Mouse (Mus musculus) kidney, adult 2 months (tissue): ENCODE measurements around the gene Acyp1. TPM values are rescaled to one million over a fixed set of nuclear protein-coding genes. Genes with fewer than 3 reads are reported as not detected.
A peak's percentile ranks its signal among the peaks of the same experiment; 100 is the strongest.

ENCODE experiments used
- DNase-seq: peaks from one replicate; pipeline ENCODE4 v3.0.0; 2021
- H3K27ac ChIP-seq: fragments of 200-500 bp; 2 replicates; pipeline ENCODE4 v1.5.1; 2012; ENCODE audit warnings: low read depth, low read length, control low read depth, inconsistent platforms; ENCODE audit not compliant: insufficient read depth
- H3K27me3 ChIP-seq: fragments of 200-500 bp; replicated peaks from 2 replicates; pipeline ENCODE4 v1.6.1; 2012; ENCODE audit warnings: mild to moderate bottlenecking, moderate library complexity, low read length, inconsistent platforms; ENCODE audit not compliant: control insufficient read depth, insufficient read depth
- H3K36me3 ChIP-seq: fragments of 200-500 bp; 2 replicates; pipeline ENCODE4 v1.6.1; 2012; ENCODE audit warnings: mild to moderate bottlenecking, moderate library complexity, low read length, inconsistent platforms; ENCODE audit not compliant: control insufficient read depth, insufficient read depth
- H3K4me1 ChIP-seq: fragments of 200-500 bp; 2 replicates; pipeline ENCODE4 v1.6.1; 2011; ENCODE audit warnings: low read length; ENCODE audit not compliant: control insufficient read depth, insufficient read depth
- H3K4me3 ChIP-seq: fragments of 200-500 bp; 2 replicates; pipeline ENCODE4 v1.5.1; 2011; ENCODE audit warnings: mild to moderate bottlenecking, low read depth, low read length, control low read depth; ENCODE audit not compliant: insufficient read depth
- CTCF ChIP-seq: fragments of 200-500 bp; conservative IDR thresholded peaks from 2 replicates; pipeline ENCODE4 v1.5.1; 2011; ENCODE audit warnings: low read depth, mild to moderate bottlenecking, control low read depth, low read length, moderate library complexity, mixed read lengths; ENCODE audit not compliant: insufficient read depth, insufficient read length
- POLR2A ChIP-seq: fragments of 200-500 bp; IDR thresholded peaks from one replicate; pipeline ENCODE4 v1.6.1; 2011; ENCODE audit warnings: low read depth, low read length, control low read depth
- WGBS: fragments of 180-500 bp; shearing (Covaris S2); methylation state at CpG from one replicate; pipeline ENCODE4 v1.1.7; 2018; 5-methylcytosine and 5-hydroxymethylcytosine counted together
- polyA plus RNA-seq: library from polyadenylated mRNA; depleted of rRNA; stranded (reverse); fragments of >200 nt; gene quantifications from 2 replicates; pipeline ENCODE4 v1.2.3, GENCODE M21; 2012

Gene Acyp1
- polyA plus RNA-seq, 1 experiment = 19.1 TPM

GRCm38 (mm10) chr12:85280845-85281651 is 7.2 kb downstream of the Acyp1 start:
- Histone ChIP-seq H3K4me3 (no peak overlapping the region), H3K4me1 (peaks cover 5% of the 10 kb centered on the region; the same call in 1 of the 2 replicates), H3K27ac (no peak overlapping the region), H3K36me3 (no peaks in the 10 kb centered on the region), H3K27me3 (no peaks in the 10 kb centered on the region)
- DNase-seq = no peak
- 75% methylated on average over 12 of the region's 12 CpGs for WGBS
- TF ChIP-seq CTCF = no peak

DNA sequence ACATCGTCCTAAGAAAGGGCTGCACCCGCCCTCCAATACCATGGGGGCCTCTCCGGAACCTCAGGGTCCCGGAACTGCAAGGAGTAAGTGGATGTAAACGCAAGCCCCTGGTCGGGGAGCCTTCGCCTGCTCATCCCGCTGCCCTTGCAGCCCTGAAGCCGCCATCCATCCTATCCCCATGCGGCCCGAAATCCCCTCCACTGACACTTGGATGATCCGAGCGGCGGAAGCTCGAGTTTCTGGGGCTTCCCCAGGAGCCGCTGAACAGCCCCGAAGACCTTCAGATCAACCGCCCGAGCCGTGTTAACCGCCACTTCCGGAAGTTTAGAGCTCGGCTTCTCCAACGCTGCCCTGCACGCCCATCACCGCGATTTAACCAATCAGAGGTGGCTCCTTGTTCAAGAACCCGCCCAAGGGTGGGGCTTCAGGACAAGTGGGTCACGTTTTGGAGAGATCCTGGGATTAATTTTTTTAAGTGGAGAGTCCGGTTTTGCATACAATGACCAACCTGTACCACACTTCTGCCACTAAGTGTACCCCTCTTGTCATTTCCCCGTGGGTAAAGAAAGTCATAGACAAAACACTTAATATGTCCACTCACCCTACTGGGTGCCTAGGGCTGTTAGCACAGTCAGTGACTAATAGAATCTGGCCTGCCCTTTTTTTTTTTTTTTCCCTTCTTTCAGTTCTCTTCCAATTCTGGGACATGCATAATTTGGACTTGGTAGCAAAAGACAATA is 8.0 kb downstream of the Acyp1 start:
- TF ChIP-seq CTCF (no peak), POLR2A (no peak)
- H3K4me3 ChIP-seq = peak overlapping the region; percentile 89
- peaks cover 5% of the 10 kb centered on the region; the same call in 1 of the 2 replicates for H3K4me1 ChIP-seq
- no peaks in the 10 kb centered on the region for H3K36me3 ChIP-seq
- H3K27me3 ChIP-seq = no peaks in the 10 kb centered on the region
- DNase-seq = peak; percentile 99
- H3K27ac ChIP-seq = peak overlapping the region; percentile 68
- WGBS = under 1% methylated on average over 31 of the region's 31 CpGs

DNA sequence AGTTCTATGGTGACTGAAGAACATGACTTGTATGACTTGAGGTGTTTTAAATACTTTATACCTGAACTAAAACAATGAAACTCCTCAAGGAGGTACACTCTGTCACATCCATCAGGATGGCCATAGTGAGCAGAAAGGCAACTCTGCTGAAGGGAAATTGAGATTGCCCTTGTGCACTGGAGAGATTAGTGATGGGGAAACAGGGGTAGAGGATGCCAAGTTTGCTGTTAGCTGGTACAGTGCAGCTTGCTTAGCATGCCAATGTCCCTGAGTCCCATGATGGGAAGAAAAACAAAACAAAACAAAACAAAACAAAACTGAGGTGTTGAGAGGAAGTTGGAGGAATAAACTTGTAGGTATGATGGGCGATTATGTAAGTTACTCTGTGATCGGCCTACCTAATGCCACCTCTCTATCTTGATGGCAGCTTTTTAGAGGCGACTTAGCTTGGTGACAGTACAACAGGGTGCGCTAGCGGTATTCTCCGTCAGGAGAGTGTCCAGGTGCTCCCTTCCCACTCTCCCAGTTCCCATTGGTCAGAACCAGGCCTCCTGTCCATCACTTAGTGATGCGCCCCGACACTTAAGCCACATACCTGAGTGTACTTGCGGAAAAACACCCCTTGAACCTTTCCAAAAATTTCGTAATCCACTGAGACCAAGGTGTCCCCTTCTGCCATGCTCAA is 8.7 kb downstream of the Acyp1 start:
- DNase-seq = no peak
- H3K36me3 ChIP-seq = no peaks in the 10 kb centered on the region
- peaks cover 5% of the 10 kb centered on the region; the same call in 1 of the 2 replicates for H3K4me1 ChIP-seq
- H3K27me3 ChIP-seq = no peaks in the 10 kb centered on the region
- TF ChIP-seq POLR2A (no peak), CTCF (no peak)
- peak overlapping the region; percentile 68 for H3K27ac ChIP-seq
- peak overlapping the region; percentile 89 for H3K4me3 ChIP-seq
- 5% methylated on average over 10 of the region's 10 CpGs for WGBS

- Histone ChIP-seq H3K36me3 (no peaks in the 10 kb centered on the region), H3K4me1 (peaks cover 5% of the 10 kb centered on the region; the same call in 1 of the 2 replicates), H3K27me3 (no peaks in the 10 kb centered on the region), H3K4me3 (no peak overlapping the region), H3K27ac (no peak overlapping the region)
- DNase-seq = no peak
- TF ChIP-seq POLR2A (no peak), CTCF (no peak)
- WGBS = 97% methylated on average over 10 of the region's 10 CpGs
These were observed 9.3 kb downstream of the Acyp1 start for GRCm38 (mm10) chr12:85278919-85279318.

DNA sequence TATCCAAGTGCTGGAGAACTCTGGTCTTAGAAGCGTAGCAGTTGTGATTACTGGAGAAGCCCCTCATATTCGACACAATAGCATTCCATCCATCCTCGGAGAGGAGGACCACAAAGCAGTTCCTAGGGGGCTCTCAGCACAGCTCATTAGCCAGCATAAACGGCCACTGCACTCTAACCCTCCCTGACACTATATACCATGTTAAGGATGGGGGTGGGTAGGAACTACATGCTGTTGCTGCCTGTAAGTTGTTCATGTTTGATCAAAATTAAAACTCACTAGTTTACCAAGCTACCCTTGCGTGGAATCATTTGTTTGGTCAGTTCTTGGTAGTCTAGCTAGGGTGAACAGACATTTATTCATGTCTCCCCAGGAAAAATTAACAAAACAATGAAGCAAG is 12.0 kb downstream of the Acyp1 start:
- peaks cover 5% of the 10 kb centered on the region; the same call in 1 of the 2 replicates for H3K4me1 ChIP-seq
- no peaks in the 10 kb centered on the region for H3K27me3 ChIP-seq
- no peaks in the 10 kb centered on the region for H3K36me3 ChIP-seq
- no peak overlapping the region for H3K4me3 ChIP-seq
- DNase-seq = no peak
- 67% methylated on average over 5 of the region's 5 CpGs for WGBS
- TF ChIP-seq CTCF (no peak), POLR2A (no peak)
- H3K27ac ChIP-seq = no peak overlapping the region

DNA sequence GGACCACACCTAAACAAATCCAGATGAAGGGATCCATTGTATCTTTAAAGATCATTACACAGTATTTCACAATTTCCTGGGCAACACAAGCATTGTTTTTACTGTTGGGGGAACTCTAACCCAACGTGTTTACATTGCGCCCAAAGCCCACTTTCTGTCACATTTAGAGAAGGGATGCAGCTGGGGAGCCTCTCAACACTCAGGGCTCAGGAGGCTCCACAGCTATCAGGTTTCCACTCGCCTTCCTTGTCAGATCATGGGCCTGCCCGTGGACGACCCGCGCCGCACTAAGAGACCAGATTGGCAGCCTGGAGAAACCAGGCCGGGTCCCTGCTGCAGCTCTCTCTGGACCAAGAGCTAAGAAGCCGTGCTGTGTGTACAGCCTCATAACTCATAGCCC is 14.7 kb downstream of the Acyp1 start:
- H3K4me1 ChIP-seq = no peaks in the 10 kb centered on the region
- no peak for DNase-seq
- H3K4me3 ChIP-seq = no peak overlapping the region
- H3K27ac ChIP-seq = no peak overlapping the region
- H3K27me3 ChIP-seq = no peaks in the 10 kb centered on the region
- no peaks in the 10 kb centered on the region for H3K36me3 ChIP-seq
- TF ChIP-seq POLR2A = no peak
- no peak for TF ChIP-seq CTCF
- 47% methylated on average over 10 of the region's 10 CpGs for WGBS

DNA sequence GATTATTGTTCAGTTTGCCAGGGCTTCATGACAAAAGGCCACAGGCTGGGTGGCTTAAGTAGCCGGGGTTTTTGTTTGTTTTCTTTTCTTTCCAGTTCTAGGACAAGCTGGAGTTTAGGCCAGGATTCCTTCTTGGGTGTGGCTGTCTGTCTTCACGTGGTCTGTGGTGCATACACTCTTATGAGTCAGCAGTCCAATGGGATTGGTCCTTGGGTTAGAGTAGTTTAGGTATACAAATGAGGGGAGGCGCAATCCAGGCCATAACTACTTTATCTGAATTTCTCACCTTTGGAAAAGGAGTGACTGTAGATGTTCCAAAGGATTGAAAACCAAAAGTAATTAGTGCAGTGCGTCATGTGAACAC is 16.4 kb downstream of the Acyp1 start:
- TF ChIP-seq CTCF (no peak), POLR2A (no peak)
- Histone ChIP-seq H3K27ac (no peak overlapping the region), H3K36me3 (no peaks in the 10 kb centered on the region), H3K27me3 (no peaks in the 10 kb centered on the region), H3K4me1 (no peaks in the 10 kb centered on the region), H3K4me3 (no peak overlapping the region)
- DNase-seq = no peak
- WGBS = 60% methylated on average over 4 of the region's 4 CpGs
